Mouse (Mus musculus) CH12.LX (cell line): ENCODE data around the gene Gck. TPM values are rescaled to one million over a fixed set of nuclear protein-coding genes. Genes with fewer than 3 reads are reported as not detected.

Source experiments
- DNase-seq: peaks from one replicate; pipeline ENCODE4 v3.0.0-alpha.2; 2013; ENCODE audit errors: extremely low read depth
- H3K27ac ChIP-seq: 2 replicates; pipeline ENCODE4 v1.5.1; 2012; ENCODE audit warnings: low read depth, mild to moderate bottlenecking, control low read depth, moderate library complexity; ENCODE audit not compliant: insufficient read depth
- H3K27me3 ChIP-seq: replicated peaks from 2 replicates; pipeline ENCODE3; 2012; ENCODE audit warnings: inconsistent platforms
- H3K36me3 ChIP-seq, 2 experiments: replicated peaks in 1 of 2; 2 replicates each; pipeline versions ENCODE3 to v1.6.1; 2012; ENCODE audit warnings: inconsistent platforms in 1 of 2, low read length in 1 of 2, mild to moderate bottlenecking in 1 of 2, mixed read lengths in 1 of 2, moderate library complexity in 1 of 2; ENCODE audit not compliant: control insufficient read depth in 1 of 2, insufficient read depth in 1 of 2
- H3K4me1 ChIP-seq, 2 experiments: 2 replicates each; pipeline ENCODE4 v1.6.1; 2012; ENCODE audit warnings: inconsistent platforms in 1 of 2, moderate library complexity in 1 of 2; ENCODE audit not compliant: insufficient read depth in 2 of 2, control insufficient read depth in 1 of 2
- H3K4me2 ChIP-seq: 2 replicates; pipeline ENCODE4 v1.6.1; 2012; ENCODE audit warnings: low read depth, mild to moderate bottlenecking, control low read depth; ENCODE audit not compliant: poor library complexity, insufficient read depth, severe bottlenecking
- H3K4me3 ChIP-seq, 3 experiments: fragments of 150-350 bp in 1 of 3; sonication (generic) in 1 of 3; replicated peaks in 1 of 3; 2 replicates each; pipeline versions ENCODE3 to v1.5.1; 2011 to 2012; ENCODE audit warnings: low read depth in 2 of 3, low read length in 2 of 3, mild to moderate bottlenecking in 2 of 3, moderate library complexity in 2 of 3, control low read depth in 1 of 3, improper control_type of control experiment in 1 of 3, inconsistent platforms in 1 of 3, mixed read lengths in 1 of 3; ENCODE audit not compliant: poor library complexity in 1 of 3
- H3K79me2 ChIP-seq: replicated peaks from 2 replicates; pipeline ENCODE4 v1.6.1; 2012; ENCODE audit warnings: mild to moderate bottlenecking, moderate library complexity; ENCODE audit not compliant: control insufficient read depth, poor library complexity, insufficient read depth, severe bottlenecking; ENCODE audit errors: extremely low read depth
- H3K9ac ChIP-seq: 2 replicates; pipeline ENCODE4 v1.6.1; 2012; ENCODE audit warnings: low read depth, mild to moderate bottlenecking, control low read depth, moderate library complexity; ENCODE audit not compliant: insufficient read depth
- H3K9me3 ChIP-seq: replicated peaks from 2 replicates; pipeline ENCODE3; 2012; ENCODE audit warnings: low read length, inconsistent platforms, mixed read lengths
- BHLHE40 ChIP-seq: IDR thresholded peaks from 2 replicates; pipeline ENCODE4 v1.6.1; 2011; ENCODE audit warnings: mild to moderate bottlenecking, low read depth, low read length, improper control_type of control experiment
- CHD1 ChIP-seq: IDR thresholded peaks from 2 replicates; pipeline ENCODE4 v1.6.1; 2012; ENCODE audit warnings: low read depth, low read length, improper control_type of control experiment, inconsistent platforms
- CTCF ChIP-seq, 2 experiments: IDR thresholded peaks in 1 of 2; conservative IDR thresholded peaks in 1 of 2; 2 replicates each; pipeline ENCODE4 v1.5.1; 2011 to 2012; ENCODE audit warnings: low read depth in 2 of 2, low read length in 2 of 2, improper control_type of control experiment in 1 of 2, inconsistent platforms in 1 of 2, mild to moderate bottlenecking in 1 of 2, moderate library complexity in 1 of 2
- GABPA ChIP-seq: IDR thresholded peaks from 2 replicates; pipeline ENCODE4 v1.6.1; 2012; ENCODE audit warnings: low read depth, low read length, improper control_type of control experiment, inconsistent platforms; ENCODE audit not compliant: insufficient replicate concordance
- IRF4 ChIP-seq: IDR thresholded peaks from 2 replicates; pipeline ENCODE4 v1.6.1; 2014; ENCODE audit warnings: low read depth, mild to moderate bottlenecking, inconsistent platforms, low read length, improper control_type of control experiment
- JUND ChIP-seq: conservative IDR thresholded peaks from 2 replicates; pipeline ENCODE4 v1.6.1; 2011; ENCODE audit warnings: low read depth, low read length, improper control_type of control experiment
- KAT2A ChIP-seq: IDR thresholded peaks from 2 replicates; pipeline ENCODE4 v1.6.1; 2012; ENCODE audit warnings: low read length, improper control_type of control experiment, inconsistent platforms; ENCODE audit not compliant: insufficient replicate concordance
- MAFK ChIP-seq: IDR thresholded peaks from 2 replicates; pipeline ENCODE4 v1.6.1; 2011; ENCODE audit warnings: low read length, improper control_type of control experiment; ENCODE audit not compliant: insufficient replicate concordance
- MEF2A ChIP-seq: IDR thresholded peaks from 2 replicates; pipeline ENCODE4 v1.6.1; 2014; ENCODE audit warnings: low read depth, mild to moderate bottlenecking, inconsistent platforms, low read length, improper control_type of control experiment, borderline replicate concordance
- MYC ChIP-seq: IDR thresholded peaks from 2 replicates; pipeline ENCODE4 v1.6.1; 2011; ENCODE audit warnings: low read depth, mild to moderate bottlenecking, improper control_type of control experiment, low read length
- PAX5 ChIP-seq: IDR thresholded peaks from 2 replicates; pipeline ENCODE4 v1.6.1; 2012; ENCODE audit warnings: low read length, inconsistent platforms, mixed read lengths
- ZKSCAN1 ChIP-seq: IDR thresholded peaks from 2 replicates; pipeline ENCODE4 v1.6.1; 2012; ENCODE audit warnings: low read depth, inconsistent platforms, low read length, improper control_type of control experiment, borderline replicate concordance
- ZMIZ1 ChIP-seq: IDR thresholded peaks from 2 replicates; pipeline ENCODE4 v1.6.1; 2012; ENCODE audit warnings: low read depth, mild to moderate bottlenecking, inconsistent platforms, low read length, improper control_type of control experiment
- dilution Hi-C: fragments of 300-500 bp; cut with MboI; formaldehyde crosslinking; loops from 2 replicates; pipeline ENCODE4 v1.14.3; 2020; ENCODE audit warnings: low sequenced_read_pairs; ENCODE audit not compliant: extremely low pct_unique_long_range_greater_than_20kb, extremely low pct_ligation_motif_present
- in situ Hi-C: fragments of 300-500 bp; cut with MboI; formaldehyde crosslinking; loops from 3 replicates; pipeline ENCODE4 v1.14.3; 2019; ENCODE audit warnings: low sequenced_read_pairs, low pct_ligation_motif_present, low pct_unique_long_range_greater_than_20kb, mixed read lengths
- polyA plus RNA-seq: library from polyadenylated mRNA; unstranded; fragments of >175 nt; gene quantifications from 2 replicates; pipeline ENCODE4 v1.2.1, GENCODE M21; 2012; ENCODE audit warnings: low read depth; ENCODE audit not compliant: insufficient read length
- total RNA-seq, 2 experiments: library from RNA; depleted of rRNA; stranded (reverse); fragments of 300-350 nt in 1 of 2; fragments of >200 nt in 1 of 2; gene quantifications; 2 replicates each; pipeline ENCODE4 v1.2.3; 2012 to 2014

The Gck gene
- total and polyA plus RNA-seq, 3 experiments, result 0.68 to 1.4 (median 1.0) TPM

DNA sequence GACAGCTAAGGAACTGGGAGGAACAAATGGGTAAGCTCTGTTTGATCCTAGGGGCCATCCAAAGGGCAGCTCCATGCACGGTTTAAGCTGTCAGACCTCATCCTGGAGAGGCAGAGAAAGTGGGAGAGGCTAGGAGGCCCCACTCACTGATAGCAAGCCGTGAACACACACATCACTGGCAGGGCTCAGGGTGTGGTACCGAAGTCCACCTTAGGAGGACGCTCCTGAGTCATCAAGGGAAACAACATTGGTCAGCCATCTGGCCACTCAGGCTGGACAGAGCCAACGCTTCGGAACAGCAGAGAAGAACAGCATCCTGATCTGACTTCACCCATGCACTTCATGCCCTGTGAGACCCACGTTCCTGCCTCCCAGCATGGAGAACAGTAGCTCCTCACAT lies 29.2 kb upstream of the Gck start:
- H3K4me3 ChIP-seq, result no peak overlapping the region
- H3K9me3 ChIP-seq, result no peaks in the 10 kb centered on the region

GRCm38 (mm10) chr11:5976106-5976505 lies 26.2 kb upstream of the Gck start:
- in situ Hi-C loops, result no loop called here
- H3K36me3 ChIP-seq, result peaks cover 3 to 12% of the 10 kb centered on the region in 2 experiments
- H3K27me3 ChIP-seq, result no peaks in the 10 kb centered on the region
- no peak overlapping the region for H3K27ac ChIP-seq
- dilution Hi-C loops, result no loop called here
- H3K79me2 ChIP-seq, result no peaks in the 10 kb centered on the region
- no peaks in the 10 kb centered on the region for H3K9me3 ChIP-seq
- DNase-seq, result no peak
- no peak overlapping the region for H3K4me3 ChIP-seq
- no peak overlapping the region for H3K4me2 ChIP-seq
- no peak for TF ChIP-seq MEF2A
- H3K4me1 ChIP-seq, result peaks cover 16 to 24% of the 10 kb centered on the region in 2 experiments
- no peak overlapping the region for H3K9ac ChIP-seq

More for the DNA sequence above, 29.2 kb upstream of the Gck start:
- no peaks in the 10 kb centered on the region for H3K27me3 ChIP-seq
- TF ChIP-seq ZMIZ1 (no peak), CTCF (conservative IDR thresholded peaks at IDR 0.05 in 1 of 2, IDR thresholded peaks at IDR 0.05 in 1 of 2; ENCODE audit: low read depth in 2 of 2, low read length in 2 of 2) (no peak), CHD1 (no peak), IRF4 (no peak), ZKSCAN1 (no peak), PAX5 (no peak), JUND (no peak), GABPA (no peak)
- H3K9ac ChIP-seq, result no peak overlapping the region
- in situ Hi-C loops, result no loop called here
- no peak for DNase-seq
- dilution Hi-C loops, result no loop called here
- H3K27ac ChIP-seq, result no peak overlapping the region
- H3K4me2 ChIP-seq, result no peak overlapping the region
- H3K79me2 ChIP-seq, result no peaks in the 10 kb centered on the region
- H3K4me1 ChIP-seq, result peaks cover 18 to 20% of the 10 kb centered on the region in 2 experiments
- H3K36me3 ChIP-seq, result no peaks in the 10 kb centered on the region

DNA sequence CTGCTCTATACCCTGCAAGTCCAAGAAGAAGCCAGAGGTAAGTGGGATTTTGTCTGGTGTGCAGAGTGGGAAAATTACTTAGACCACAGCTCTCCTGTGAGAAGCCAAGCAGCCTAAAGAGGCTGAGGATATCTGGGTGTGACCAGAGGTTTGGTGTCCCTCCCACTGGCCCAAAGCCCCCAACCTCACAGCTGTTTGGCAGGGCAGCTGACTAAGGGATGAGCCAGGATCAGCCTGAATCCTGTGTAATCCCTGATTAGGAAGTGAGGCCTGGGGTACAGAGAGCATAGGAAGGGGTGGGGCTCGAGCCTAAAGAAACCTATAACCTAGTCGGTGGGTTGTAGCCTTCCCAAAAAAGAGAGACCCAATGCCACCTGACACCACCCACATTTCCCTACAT lies 25.2 kb upstream of the Gck start:
- DNase-seq, result no peak
- in situ Hi-C loops (no loop called here), dilution Hi-C loops (no loop called here)
- H3K79me2 ChIP-seq, result no peaks in the 10 kb centered on the region
- peaks cover 8 to 22% of the 10 kb centered on the region in 2 experiments for H3K36me3 ChIP-seq
- no peak overlapping the region for H3K4me3 ChIP-seq
- no peak overlapping the region for H3K27ac ChIP-seq
- H3K4me1 ChIP-seq, result peaks cover 16 to 24% of the 10 kb centered on the region in 2 experiments
- H3K9ac ChIP-seq, result no peak overlapping the region
- no peaks in the 10 kb centered on the region for H3K9me3 ChIP-seq
- no peak overlapping the region for H3K4me2 ChIP-seq
- no peaks in the 10 kb centered on the region for H3K27me3 ChIP-seq
- TF ChIP-seq MAFK (no peak), BHLHE40 (no peak), GABPA (no peak), KAT2A (no peak), ZKSCAN1 (no peak), MYC (no peak)
